In genomic region chr14:61293884-61294737, GRCm38 (mm10) we compare ENCODE assay signal across 8 mouse cellular contexts. TPM values are rescaled to one million over a fixed set of nuclear protein-coding genes. Genes with fewer than 3 reads are reported as not detected.
A peak's percentile ranks its signal among the peaks of the same experiment; 100 is the strongest.
DNase-seq lines count a peak whose midpoint lies in the region; ATAC-seq and TF ChIP-seq lines count a peak whose summit lies in the region.

No protein-coding gene starts in this region.

- H3K27ac ChIP-seq in cortical plate, adult 2 months (ENCODE audit: insufficient read depth, low read length): no peak overlapping the region
- no peak overlapping the region for H3K27ac ChIP-seq in kidney, embryonic 15.5 days
- no peak overlapping the region for H3K27ac ChIP-seq in liver, adult 2 months (replicated peaks; ENCODE audit: insufficient read depth, low read depth, low read length)
- H3K27ac ChIP-seq in neural tube, embryonic 15.5 days (replicated peaks): no peak overlapping the region

- peak; percentile 77 for DNase-seq in CD4-positive, CD25-positive, alpha-beta regulatory T cell, adult 2 months (ENCODE audit: low read depth, low spot score)
- peak; percentile 28 for DNase-seq in gastrocnemius, postnatal 25 days
- DNase-seq in liver, adult 2 months (ENCODE audit: extremely low read depth, low read depth, low spot score): peak; percentile 66
- peak; percentile 47 to 73 for DNase-seq in thymus, postnatal 10 days (ENCODE audit: low spot score in 2 of 2)

- H3K27me3 ChIP-seq in kidney, embryonic 15.5 days: no peaks in the 10 kb centered on the region
- no peaks in the 10 kb centered on the region; the same call in 1 of the 2 replicates for H3K27me3 ChIP-seq in liver, adult 2 months (ENCODE audit: control insufficient read depth, insufficient read depth, low read length)
- no peaks in the 10 kb centered on the region for H3K27me3 ChIP-seq in neural tube, embryonic 15.5 days (replicated peaks)

- no peaks in the 10 kb centered on the region for H3K79me2 ChIP-seq in liver, adult 2 months (ENCODE audit: control insufficient read depth, insufficient read depth, low read length)

- no peak overlapping the region for H3K4me3 ChIP-seq in cortical plate, adult 2 months (ENCODE audit: insufficient read depth, low read length)
- H3K4me3 ChIP-seq in kidney, embryonic 15.5 days (replicated peaks): no peak overlapping the region
- H3K4me3 ChIP-seq in liver, adult 2 months (ENCODE audit: insufficient read depth, low read depth, low read length): no peak overlapping the region
- H3K4me3 ChIP-seq in neural tube, embryonic 15.5 days (replicated peaks): no peak overlapping the region

- 48% methylated on average over 16 of the region's 16 CpGs for WGBS in kidney, embryonic 15.5 days
- WGBS in liver, adult 2 months: 55% methylated on average over 16 of the region's 16 CpGs
- 48% methylated on average over 16 of the region's 16 CpGs for WGBS in neural tube, embryonic 15.5 days

- no peak overlapping the region for H3K9ac ChIP-seq in kidney, embryonic 15.5 days
- H3K9ac ChIP-seq in liver, adult 2 months (ENCODE audit: low read depth, low read length): no peak overlapping the region
- H3K9ac ChIP-seq in neural tube, embryonic 15.5 days (replicated peaks): no peak overlapping the region; the same call in 1 of the 2 replicates

- peak overlapping the region; percentile 35; the same call in 1 of the 2 replicates for H3K4me2 ChIP-seq in kidney, embryonic 15.5 days
- H3K4me2 ChIP-seq in neural tube, embryonic 15.5 days: peak overlapping the region; percentile 17

- no peak for TF ChIP-seq POLR2A in cortical plate, adult 2 months (IDR thresholded peaks at IDR 0.05; ENCODE audit: extremely low read depth, insufficient read depth, low read length)
- no peak for TF ChIP-seq POLR2A in liver, adult 2 months (IDR thresholded peaks at IDR 0.05; ENCODE audit: extremely low read depth, insufficient read depth, low read length)

- no peaks in the 10 kb centered on the region for H3K36me3 ChIP-seq in kidney, embryonic 15.5 days
- no peaks in the 10 kb centered on the region for H3K36me3 ChIP-seq in liver, adult 2 months (ENCODE audit: control insufficient read depth, insufficient read depth, low read length)
- H3K36me3 ChIP-seq in neural tube, embryonic 15.5 days: no peaks in the 10 kb centered on the region

- H3K4me1 ChIP-seq in cortical plate, adult 2 months (ENCODE audit: control insufficient read depth, insufficient read depth, low read length): no peaks in the 10 kb centered on the region
- H3K4me1 ChIP-seq in kidney, embryonic 15.5 days: no peaks in the 10 kb centered on the region
- no peaks in the 10 kb centered on the region for H3K4me1 ChIP-seq in liver, adult 2 months (ENCODE audit: control insufficient read depth, insufficient read depth, low read length)
- no peaks in the 10 kb centered on the region for H3K4me1 ChIP-seq in neural tube, embryonic 15.5 days

- ATAC-seq in activated CD4-positive, CD25-positive, alpha-beta regulatory T cell, adult 4 months: peak; percentile 61
- ATAC-seq in kidney, embryonic 15.5 days (replicated peaks; ENCODE audit: low FRiP score): no peak
- ATAC-seq in neural tube, embryonic 15.5 days (ENCODE audit: low FRiP score): peak; percentile 50; the same call in 1 of the 2 replicates

- no peaks in the 10 kb centered on the region for H3K9me3 ChIP-seq in kidney, embryonic 15.5 days (replicated peaks)
- no peaks in the 10 kb centered on the region for H3K9me3 ChIP-seq in neural tube, embryonic 15.5 days (replicated peaks)

- TF ChIP-seq CTCF in cortical plate, adult 2 months (IDR thresholded peaks at IDR 0.05; ENCODE audit: extremely low read depth, insufficient read depth, low read length): peak; percentile 48
- TF ChIP-seq CTCF in liver, adult 2 months (IDR thresholded peaks at IDR 0.05; ENCODE audit: low read depth, low read length): peak; percentile 72

RNA-seq across cellular contexts. Expression of gene Arl11, which starts 15.4 kb away (rescaled TPM):
- polyA plus RNA-seq in activated CD4-positive, CD25-positive, alpha-beta regulatory T cell, adult 4 months (2017; shearing (Covaris generic)): under 1 TPM; 0.60 to 0.65 TPM
- polyA plus RNA-seq in cortical plate, adult 2 months (2012; rRNA removed): 1.1 and 1.5 TPM in 2 replicates
- under 1 TPM; 0.23 to 0.48 TPM for total RNA-seq in gastrocnemius, postnatal 25 days (2021)
- polyA plus RNA-seq in kidney, embryonic 15.5 days (2015; fragmentation: Nextera tagmentation; extraction: Ambion mirVana): 0.82 and 0.84 TPM in 2 replicates
- total RNA-seq in liver, adult 2 months (2014; rRNA removed): 0.28 and 0.40 TPM in 2 replicates
- polyA plus RNA-seq in liver, adult 2 months (2012; rRNA removed): 0.07 and 0.37 TPM in 2 replicates
- 0.77 and 1.3 TPM in 2 replicates for polyA plus RNA-seq in neural tube, embryonic 15.5 days (2015; fragmentation: Nextera tagmentation; extraction: Ambion mirVana)

RNA-seq across cellular contexts. Expression of gene Sgcg, which starts 35.8 kb away (rescaled TPM):
- not detected for polyA plus RNA-seq in activated CD4-positive, CD25-positive, alpha-beta regulatory T cell, adult 4 months (2017; shearing (Covaris generic))
- 0.04 and 0.08 TPM in 2 replicates for polyA plus RNA-seq in cortical plate, adult 2 months (2012; rRNA removed)
- 100 to 1,000 TPM; 142 to 155 TPM for total RNA-seq in gastrocnemius, postnatal 25 days (2021)
- polyA plus RNA-seq in kidney, embryonic 15.5 days (2015; fragmentation: Nextera tagmentation; extraction: Ambion mirVana): 1.1 and 1.8 TPM in 2 replicates
- total RNA-seq in liver, adult 2 months (2014; rRNA removed): 0.18 TPM in 1 of 2 replicates, not detected in the other
- polyA plus RNA-seq in liver, adult 2 months (2012; rRNA removed): not detected in 2 replicates
- 1.0 and 1.1 TPM in 2 replicates for polyA plus RNA-seq in neural tube, embryonic 15.5 days (2015; fragmentation: Nextera tagmentation; extraction: Ambion mirVana)
